Mouse (Mus musculus): ENCODE measurements at regions not wholly inside any gene's neighbourhood (a gene's known extent, or its start where the extent isn't known, plus 50 kb on each side); places are given as distances from the start of the nearest gene placed in this dataset.

- no peak for DNase-seq (ENCODE audit: low spot score in 2 of 2)
Observed at GRCm38 (mm10) chr14:102629601-102630000, 352.8 kb downstream of the Kctd12 start.

GRCm38 (mm10) chr14:102621546-102621945, 360.9 kb downstream of the Kctd12 start:
- no peak for DNase-seq (ENCODE audit: low spot score in 2 of 2)

- DNase-seq (ENCODE audit: low spot score in 2 of 2): no peak
Observed at GRCm38 (mm10) chr14:102619056-102619455, 363.4 kb downstream of the Kctd12 start.

GRCm38 (mm10) chr14:102615588-102616309, 366.7 kb downstream of the Kctd12 start:
- DNase-seq (ENCODE audit: low spot score in 2 of 2): no peak

GRCm38 (mm10) chr14:102606055-102606454, 376.4 kb downstream of the Kctd12 start:
- DNase-seq (ENCODE audit: low spot score in 2 of 2): no peak

- no peak for DNase-seq (ENCODE audit: low spot score in 2 of 2)
Observed at GRCm38 (mm10) chr14:102594850-102595249, 387.6 kb downstream of the Kctd12 start.

- DNase-seq (ENCODE audit: low spot score in 2 of 2): no peak
Observed at GRCm38 (mm10) chr14:102553781-102554180, 428.7 kb downstream of the Kctd12 start.

GRCm38 (mm10) chr14:102552598-102552997, 429.8 kb downstream of the Kctd12 start:
- no peak for DNase-seq (ENCODE audit: low spot score in 2 of 2)

GRCm38 (mm10) chr14:102524894-102525577, 457.4 kb downstream of the Kctd12 start:
- DNase-seq (ENCODE audit: low spot score in 2 of 2): no peak

- no peak for DNase-seq (ENCODE audit: low spot score in 2 of 2)
Observed at GRCm38 (mm10) chr14:102516765-102517164, 465.7 kb downstream of the Kctd12 start.

- DNase-seq (ENCODE audit: low spot score in 2 of 2): no peak
Observed at GRCm38 (mm10) chr14:102514527-102514926, 467.9 kb downstream of the Kctd12 start.

- DNase-seq (ENCODE audit: low spot score in 2 of 2): no peak
Observed at GRCm38 (mm10) chr14:102512651-102513050, 469.8 kb downstream of the Kctd12 start.

GRCm38 (mm10) chr14:102511691-102512383, 470.6 kb downstream of the Kctd12 start:
- no peak for DNase-seq (ENCODE audit: low spot score in 2 of 2)

GRCm38 (mm10) chr14:102510387-102510786, 472.1 kb downstream of the Kctd12 start:
- DNase-seq (ENCODE audit: low spot score in 2 of 2): peak in 1 of 2 experiments; percentile 19

GRCm38 (mm10) chr14:102505696-102506321, 476.6 kb downstream of the Kctd12 start:
- no peak for DNase-seq (ENCODE audit: low spot score in 2 of 2)

- no peak for DNase-seq (ENCODE audit: low spot score in 2 of 2)
Observed at GRCm38 (mm10) chr14:102497179-102497578, 485.3 kb downstream of the Kctd12 start.

- DNase-seq (ENCODE audit: low spot score in 2 of 2): no peak
Observed at GRCm38 (mm10) chr14:102492376-102492775, 490.1 kb downstream of the Kctd12 start.

- no peak for DNase-seq (ENCODE audit: low spot score in 2 of 2)
Observed at GRCm38 (mm10) chr14:102491205-102491604, 491.2 kb downstream of the Kctd12 start.

GRCm38 (mm10) chr14:102477162-102477561, 505.3 kb downstream of the Kctd12 start:
- DNase-seq (ENCODE audit: low spot score in 2 of 2): no peak

GRCm38 (mm10) chr14:102469326-102469725, 513.1 kb downstream of the Kctd12 start:
- DNase-seq (ENCODE audit: low spot score in 2 of 2): no peak

GRCm38 (mm10) chr14:102461001-102461400, 521.4 kb downstream of the Kctd12 start:
- no peak for DNase-seq (ENCODE audit: low spot score in 2 of 2)

- no peak for DNase-seq (ENCODE audit: low spot score in 2 of 2)
Observed at GRCm38 (mm10) chr14:102439738-102440137, 542.7 kb downstream of the Kctd12 start.

All from spleen, postnatal 14 days (tissue).